Mouse (Mus musculus) embryonic facial prominence, embryonic 15.5 days (tissue): ENCODE measurements around the gene Gm30191. TPM values are rescaled to one million over a fixed set of nuclear protein-coding genes. Genes with fewer than 3 reads are reported as not detected.

ENCODE experiments used
- ATAC-seq: fragments of 200-750 bp; cut with Nextera tagmentation; 2 replicates; pipeline ENCODE4 v1.8.0; 2017; ENCODE audit warnings: low read depth, moderate TSS enrichment; ENCODE audit not compliant: insufficient number of reproducible peaks, low FRiP score, low TSS enrichment
- H3K27ac ChIP-seq: fragments of 300-500 bp; sonication (generic); replicated peaks from 2 replicates; pipeline ENCODE4 v1.5.1; 2015; ENCODE audit warnings: mild to moderate bottlenecking, inconsistent platforms
- H3K27me3 ChIP-seq: fragments of 300-500 bp; sonication (generic); 2 replicates; pipeline ENCODE4 v1.6.1; 2015; ENCODE audit warnings: inconsistent platforms
- H3K36me3 ChIP-seq: fragments of 300-500 bp; sonication (generic); 2 replicates; pipeline ENCODE4 v1.6.1; 2015; ENCODE audit warnings: mild to moderate bottlenecking, inconsistent platforms
- H3K4me1 ChIP-seq: fragments of 300-500 bp; sonication (generic); 2 replicates; pipeline ENCODE4 v1.6.1; 2015; ENCODE audit warnings: inconsistent platforms
- H3K4me2 ChIP-seq: fragments of 300-500 bp; sonication (generic); replicated peaks from 2 replicates; pipeline ENCODE4 v1.6.1; 2015; ENCODE audit warnings: mild to moderate bottlenecking, inconsistent platforms
- H3K4me3 ChIP-seq: fragments of 300-500 bp; sonication (generic); replicated peaks from 2 replicates; pipeline ENCODE4 v1.5.1; 2015; ENCODE audit warnings: mild to moderate bottlenecking, inconsistent platforms
- H3K9ac ChIP-seq: fragments of 300-500 bp; sonication (generic); 2 replicates; pipeline ENCODE4 v1.6.1; 2015; ENCODE audit warnings: inconsistent platforms
- H3K9me3 ChIP-seq: fragments of 300-500 bp; sonication (generic); replicated peaks from 2 replicates; pipeline ENCODE4 v1.6.1; 2016; ENCODE audit warnings: inconsistent platforms
- WGBS: fragments of 180-500 bp; shearing (Covaris S2); methylation state at CpG from one replicate; pipeline ENCODE4 v1.1.7; 2015; 5-methylcytosine and 5-hydroxymethylcytosine counted together
- polyA plus RNA-seq: library from polyadenylated mRNA; unstranded; fragments of >200 nt; fragmentation: Nextera tagmentation; extraction: Ambion mirVana; gene quantifications from 2 replicates; pipeline ENCODE4 v1.2.1, GENCODE M21; 2015

Gm30191 gene
- polyA plus RNA-seq, 1 experiment from 2014 or later: not detected

DNA sequence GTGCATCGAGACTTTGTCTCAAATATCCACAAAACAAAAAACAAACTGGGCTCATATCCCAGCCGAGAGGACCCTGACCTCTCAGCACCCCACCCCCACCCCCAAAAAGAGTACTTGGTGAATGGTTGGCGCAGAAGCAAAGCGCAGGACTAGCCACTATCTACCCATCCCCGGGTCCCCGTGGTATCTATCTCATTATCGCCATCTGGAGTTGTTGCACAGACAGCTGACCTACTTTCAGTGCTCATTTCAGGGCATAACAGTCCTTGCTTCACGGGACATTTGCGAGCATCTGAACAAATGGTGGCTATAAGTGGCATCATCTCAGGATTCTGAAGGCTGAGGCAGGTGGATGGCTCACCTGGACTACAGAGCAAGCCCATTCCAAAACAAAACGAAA, 8.0 kb upstream of the Gm30191 start:
- H3K27me3 ChIP-seq: peaks cover 14% of the 10 kb centered on the region
- no peaks in the 10 kb centered on the region for H3K36me3 ChIP-seq
- H3K4me1 ChIP-seq: peaks cover 14% of the 10 kb centered on the region
- no peak for ATAC-seq
- peak overlapping the region; percentile 53 for H3K4me2 ChIP-seq
- peak overlapping the region; percentile 38 for H3K4me3 ChIP-seq
- 13% methylated on average over 10 of the region's 10 CpGs for WGBS
- no peak overlapping the region for H3K9ac ChIP-seq
- no peaks in the 10 kb centered on the region for H3K9me3 ChIP-seq
- no peak overlapping the region for H3K27ac ChIP-seq

DNA sequence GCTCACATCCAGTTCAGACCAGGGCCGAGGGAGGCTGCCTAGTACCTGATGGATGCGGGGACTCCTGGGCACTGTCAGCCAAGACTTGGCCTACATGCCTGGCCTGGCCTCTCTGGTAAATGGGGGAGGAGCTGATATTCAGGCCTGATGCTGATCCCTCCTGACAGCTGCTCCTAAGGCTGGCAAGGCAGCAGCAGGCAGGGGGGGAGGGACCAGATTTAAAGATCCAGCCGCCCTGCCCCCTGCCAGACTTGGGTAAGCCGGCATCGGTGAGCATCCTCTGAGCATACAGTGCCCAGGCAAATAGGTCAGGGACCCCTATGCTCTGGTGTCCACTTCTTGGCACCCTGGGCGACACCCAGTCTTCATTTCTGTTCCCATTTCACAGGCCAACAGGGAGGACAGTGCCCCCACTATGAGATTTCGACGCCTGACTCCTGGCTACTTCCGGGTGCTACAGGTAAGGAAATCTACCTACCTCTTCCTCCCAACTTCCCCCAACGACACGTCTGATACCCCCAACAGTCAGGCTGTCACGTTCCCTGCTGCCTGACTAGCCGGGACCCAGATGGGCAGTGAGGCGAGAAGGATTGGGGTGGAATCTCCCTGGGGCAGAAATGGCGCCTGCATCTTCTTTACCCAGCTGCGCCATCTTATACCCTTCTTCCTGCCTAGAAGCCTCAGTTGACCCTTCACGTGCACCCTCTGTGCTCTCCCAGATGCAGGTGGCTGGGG, 3.1 kb upstream of the Gm30191 start, which contains the start of gene E130218I03Rik:
E130218I03Rik (plus strand) TSS at position 147 of the 735 bp plus-strand sequence.
- H3K9me3 ChIP-seq: no peaks in the 10 kb centered on the region
- H3K27ac ChIP-seq: no peak within 1 kb of the TSS
- no peak for ATAC-seq
- peak within 1 kb of the TSS; percentile 82 for H3K4me3 ChIP-seq
- no peaks in the 10 kb centered on the region for H3K36me3 ChIP-seq
- peaks cover 20% of the 10 kb centered on the region for H3K4me1 ChIP-seq
- no peak within 1 kb of the TSS for H3K9ac ChIP-seq
- peak within 1 kb of the TSS; percentile 88 for H3K4me2 ChIP-seq
- H3K27me3 ChIP-seq: peaks cover 21% of the 10 kb centered on the region
- 80% methylated on average over 17 of the region's 17 CpGs for WGBS

DNA sequence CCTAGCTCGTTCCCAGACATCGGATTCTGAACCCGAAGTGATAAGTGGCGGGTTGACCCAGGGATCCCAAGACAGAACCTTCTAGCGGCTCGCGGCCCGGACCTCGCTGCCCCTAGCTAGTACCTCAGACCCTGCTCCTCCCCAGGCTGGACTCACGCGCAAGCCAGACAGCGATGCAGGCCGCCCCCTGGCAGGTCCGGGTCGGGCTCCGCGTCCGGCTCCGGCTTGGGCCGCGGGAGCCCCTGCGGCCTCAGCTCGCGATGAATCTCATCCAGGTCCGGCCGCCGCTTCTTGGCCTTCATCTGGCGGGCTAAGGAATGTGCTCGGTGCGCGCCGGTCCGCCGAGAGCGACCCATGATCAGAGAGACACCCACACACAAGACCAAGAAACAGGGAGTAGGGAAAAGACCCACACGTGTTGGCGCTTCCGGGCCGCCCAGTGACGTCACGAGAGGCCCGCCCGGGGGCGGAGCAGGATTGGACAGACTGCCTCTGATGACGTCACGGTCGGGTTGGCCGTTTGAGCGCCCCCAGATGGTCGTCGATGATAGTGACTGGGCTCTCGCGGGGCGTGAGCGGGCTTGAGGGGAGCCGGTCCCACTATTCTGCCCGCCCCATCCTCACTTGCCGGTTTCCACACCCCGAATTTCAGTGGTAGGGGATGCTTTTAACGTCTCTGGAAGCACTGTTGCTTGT, 1.4 kb upstream of the Gm30191 start, which contains the start of gene Zfp593:
Zfp593 (minus strand) TSS at position 445 of the 696 bp plus-strand sequence.
- peak within 1 kb of the TSS; percentile 82 for H3K4me3 ChIP-seq
- H3K4me1 ChIP-seq: peaks cover 26% of the 10 kb centered on the region
- no peaks in the 10 kb centered on the region for H3K36me3 ChIP-seq
- no peak within 1 kb of the TSS for H3K27ac ChIP-seq
- H3K4me2 ChIP-seq: peak within 1 kb of the TSS; percentile 88
- under 1% methylated on average over 60 of the region's 60 CpGs for whole genome bisulfite sequencing
- peak within 1 kb of the TSS; percentile 73 for H3K9ac ChIP-seq
- H3K9me3 ChIP-seq: no peaks in the 10 kb centered on the region
- peak; percentile 79; the same call in 1 of the 2 replicates for ATAC-seq
- peaks cover 37% of the 10 kb centered on the region for H3K27me3 ChIP-seq

DNA sequence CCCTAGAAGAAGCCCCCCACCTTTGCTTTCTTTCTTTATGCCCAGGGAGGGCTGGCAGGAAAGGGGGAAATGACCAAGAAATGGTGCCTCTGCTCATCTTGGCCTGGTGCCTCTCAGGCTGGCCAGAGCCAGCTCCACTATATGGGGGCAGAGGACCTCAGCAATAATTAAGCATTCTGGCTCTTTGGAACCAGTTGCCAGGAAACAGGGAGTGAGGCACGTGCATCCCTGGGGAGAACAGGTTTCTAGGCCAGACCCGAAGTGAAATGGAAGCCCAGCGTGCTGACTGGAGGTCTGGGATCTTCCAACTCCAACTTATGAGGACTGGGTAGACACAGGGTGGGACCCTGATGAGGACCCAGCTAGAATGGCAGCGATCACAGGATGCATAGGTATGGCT, 479 bp upstream of the Gm30191 start:
- Histone ChIP-seq H3K4me2 (peak overlapping the region; percentile 88; the same call in 1 of the 2 replicates), H3K4me3 (no peak overlapping the region), H3K9me3 (no peaks in the 10 kb centered on the region), H3K27me3 (peaks cover 47% of the 10 kb centered on the region), H3K9ac (no peak overlapping the region), H3K36me3 (no peaks in the 10 kb centered on the region), H3K4me1 (peaks cover 36% of the 10 kb centered on the region), H3K27ac (no peak overlapping the region)
- 42% methylated on average over 4 of the region's 4 CpGs for WGBS
- ATAC-seq: no peak

DNA sequence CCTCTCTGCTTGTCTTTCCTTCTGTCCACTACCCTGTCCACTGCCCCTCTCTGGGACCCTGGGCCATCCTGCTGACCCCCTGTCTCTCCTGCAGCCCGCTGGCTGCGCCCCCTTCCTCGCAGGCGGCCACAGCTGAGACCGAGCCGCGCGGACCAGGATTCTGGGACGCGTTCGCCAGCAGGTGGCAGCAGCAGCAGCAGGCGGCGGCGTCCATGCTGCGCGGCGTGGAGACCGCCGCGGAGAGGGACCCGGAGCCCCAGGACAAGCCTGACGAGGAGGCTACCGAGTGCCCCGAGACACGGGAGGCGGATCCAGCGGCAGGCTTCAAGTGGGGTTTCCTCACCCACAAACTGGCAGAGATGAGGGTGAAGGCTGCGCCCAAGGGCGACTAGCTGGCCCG, 2.9 kb downstream of the Gm30191 start:
- Histone ChIP-seq H3K9ac (no peak overlapping the region), H3K27ac (no peak overlapping the region), H3K4me1 (peaks cover 54% of the 10 kb centered on the region), H3K4me3 (peak overlapping the region; percentile 48), H3K36me3 (no peaks in the 10 kb centered on the region), H3K27me3 (peaks cover 81% of the 10 kb centered on the region), H3K9me3 (no peaks in the 10 kb centered on the region), H3K4me2 (peak overlapping the region; percentile 90)
- WGBS: 2% methylated on average over 30 of the region's 30 CpGs
- peak; percentile 58; the same call in 1 of the 2 replicates for ATAC-seq

DNA sequence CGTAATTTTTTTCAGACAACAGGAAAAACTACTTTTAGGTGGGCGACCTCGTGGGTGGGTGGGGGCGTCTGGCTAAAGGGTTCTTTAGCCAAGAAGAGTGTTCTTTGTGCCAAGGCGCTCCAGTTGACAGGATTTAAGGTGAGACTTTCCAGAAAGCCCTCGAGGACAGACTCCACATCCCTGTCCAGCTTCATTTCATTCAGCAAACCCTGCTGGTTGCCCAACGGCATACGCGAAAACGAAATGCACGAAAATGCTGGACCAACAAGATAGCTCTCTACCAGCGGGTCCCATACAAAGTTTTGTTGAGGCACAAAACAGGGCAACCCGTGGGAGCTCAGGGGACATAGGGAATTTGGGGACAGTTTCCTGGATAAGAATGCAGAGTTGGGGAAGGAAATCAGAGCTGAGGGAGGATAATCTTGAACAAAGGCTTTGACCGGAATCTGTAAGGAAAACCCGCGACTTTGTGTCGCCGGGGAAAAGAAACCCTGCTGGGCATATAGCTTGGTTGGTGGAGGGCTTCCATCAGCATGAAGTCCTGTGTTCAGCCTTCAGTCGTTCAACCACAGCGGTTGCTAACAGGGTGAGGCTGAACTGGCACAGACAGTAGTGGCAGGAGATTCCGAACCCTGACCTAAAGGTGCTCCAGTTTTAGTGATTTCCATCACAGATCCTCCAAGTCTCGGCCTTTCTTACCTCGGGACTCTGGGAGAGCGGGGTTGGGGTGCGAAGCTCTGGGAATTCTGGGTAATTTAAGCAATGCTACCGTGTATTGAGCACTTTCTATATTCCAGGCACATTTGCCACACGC, 3.6 kb downstream of the Gm30191 start:
- H3K4me2 ChIP-seq: peak overlapping the region; percentile 90
- no peak overlapping the region for H3K9ac ChIP-seq
- peaks cover 87% of the 10 kb centered on the region for H3K27me3 ChIP-seq
- no peaks in the 10 kb centered on the region for H3K36me3 ChIP-seq
- peaks cover 53% of the 10 kb centered on the region for H3K4me1 ChIP-seq
- no peak overlapping the region for H3K27ac ChIP-seq
- ATAC-seq: no peak
- WGBS: 6% methylated on average over 27 of the region's 27 CpGs
- H3K9me3 ChIP-seq: no peaks in the 10 kb centered on the region
- H3K4me3 ChIP-seq: peak overlapping the region; percentile 48

DNA sequence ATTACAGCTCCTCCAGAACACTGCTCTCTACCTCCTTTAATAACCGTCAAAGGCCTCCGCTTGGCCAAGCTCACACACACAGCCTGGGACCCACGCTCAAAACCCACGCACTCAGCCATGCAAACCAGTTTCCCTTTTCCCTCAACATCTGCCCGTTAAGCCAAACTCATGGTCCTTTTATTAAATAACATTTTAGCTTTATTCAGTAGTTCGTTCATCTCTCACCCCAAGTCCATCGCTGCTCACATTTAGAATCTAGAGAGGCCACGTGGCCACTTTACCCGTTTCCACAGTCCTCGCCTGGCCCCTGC, 4.2 kb downstream of the Gm30191 start:
- no peak overlapping the region for H3K27ac ChIP-seq
- H3K4me3 ChIP-seq: peak overlapping the region; percentile 48
- H3K4me2 ChIP-seq: peak overlapping the region; percentile 90
- ATAC-seq: no peak
- peaks cover 49% of the 10 kb centered on the region for H3K4me1 ChIP-seq
- peaks cover 93% of the 10 kb centered on the region for H3K27me3 ChIP-seq
- no peaks in the 10 kb centered on the region for H3K9me3 ChIP-seq
- peak overlapping the region; percentile 27 for H3K9ac ChIP-seq
- WGBS: 13% methylated on average over 10 of the region's 10 CpGs
- no peaks in the 10 kb centered on the region for H3K36me3 ChIP-seq

DNA sequence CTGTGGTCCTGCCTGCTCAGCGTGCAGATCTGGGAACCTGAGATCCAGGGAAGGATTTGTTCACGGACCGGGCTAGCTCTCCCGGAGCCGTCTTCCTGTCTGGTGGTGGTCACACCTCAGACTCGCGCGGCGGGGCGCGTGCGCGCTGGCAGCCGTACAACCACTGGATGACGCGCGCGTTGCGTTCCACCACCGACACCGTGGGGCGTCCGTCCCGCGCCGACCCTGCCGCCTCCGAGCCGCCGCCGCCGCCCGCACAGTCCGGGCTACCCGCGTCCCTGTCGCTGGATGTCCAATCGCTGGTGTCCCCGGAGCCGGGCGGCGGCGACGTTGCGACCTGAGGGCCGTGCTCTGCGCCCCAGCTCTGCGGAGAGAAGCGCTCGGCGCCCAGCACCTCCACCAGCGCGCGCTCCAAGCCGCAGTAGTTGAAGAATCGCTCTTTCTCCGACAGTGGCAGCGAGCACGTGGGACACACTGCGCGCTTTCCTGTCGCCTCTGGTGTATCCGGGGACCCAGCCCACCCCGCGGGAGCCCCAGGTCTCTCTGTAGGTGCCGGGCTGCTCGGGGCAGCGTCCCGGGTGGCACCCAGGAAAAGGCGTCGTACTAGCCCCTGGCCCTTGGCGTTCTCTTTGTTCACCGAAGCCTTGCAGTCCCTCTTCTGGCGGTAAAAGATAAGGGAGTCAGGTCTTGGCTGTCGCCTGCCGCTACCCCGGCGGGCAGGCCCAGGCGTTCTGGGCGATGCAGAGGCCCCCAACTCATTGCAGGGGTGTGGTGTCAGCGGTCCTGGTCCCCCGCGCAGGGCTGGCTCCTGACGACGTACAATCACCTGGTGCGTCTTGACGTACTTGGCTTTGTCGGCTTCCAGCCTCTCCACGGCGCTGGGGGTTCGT, 4.8 kb downstream of the Gm30191 start:
- Histone ChIP-seq H3K27me3 (peaks cover 97% of the 10 kb centered on the region), H3K36me3 (no peaks in the 10 kb centered on the region), H3K9me3 (no peaks in the 10 kb centered on the region), H3K4me3 (peak overlapping the region; percentile 48), H3K27ac (no peak overlapping the region), H3K9ac (peak overlapping the region; percentile 27), H3K4me2 (peak overlapping the region; percentile 90), H3K4me1 (peaks cover 53% of the 10 kb centered on the region)
- under 1% methylated on average over 91 of the region's 91 CpGs for WGBS
- no peak for ATAC-seq

DNA sequence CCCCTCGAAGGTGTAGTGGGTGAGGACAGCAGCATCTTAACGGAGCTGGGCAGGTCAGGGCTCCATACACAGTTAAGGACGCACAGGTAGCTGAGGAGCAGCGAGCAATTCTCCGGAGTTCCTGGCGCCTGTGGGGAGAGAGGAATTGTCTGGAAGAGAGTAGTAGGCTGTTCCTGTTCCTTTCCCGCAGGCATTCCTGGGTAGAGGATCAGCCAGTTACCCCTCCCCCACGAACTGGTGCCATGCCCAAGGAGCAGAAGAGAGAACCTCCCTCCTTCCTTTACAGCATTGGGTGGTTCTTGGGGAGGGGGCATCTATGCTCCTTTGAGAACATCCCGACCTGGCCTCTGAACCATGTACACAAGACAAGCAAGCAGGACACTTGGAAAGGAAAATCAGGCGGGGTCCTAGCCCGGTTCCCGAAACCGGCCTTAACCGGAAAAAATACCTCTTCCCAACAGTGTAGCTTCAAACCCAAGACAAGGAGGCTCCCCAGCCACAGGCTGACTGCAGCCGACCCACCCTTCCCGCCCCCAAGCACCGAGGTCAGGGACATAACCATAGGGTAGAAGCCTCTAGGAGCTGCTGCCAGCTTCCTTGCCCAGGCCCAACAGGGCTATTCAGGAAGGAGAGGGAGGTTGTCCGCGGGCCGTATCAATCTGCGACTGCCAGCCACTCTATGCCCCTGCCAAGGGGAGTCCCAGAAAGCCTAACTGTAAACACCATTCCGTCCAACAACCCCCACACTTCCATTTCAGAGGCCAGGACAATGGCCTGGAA, 5.6 kb downstream of the Gm30191 start:
- 14% methylated on average over 22 of the region's 22 CpGs for WGBS
- Histone ChIP-seq H3K9ac (no peak overlapping the region), H3K27me3 (peaks cover 90% of the 10 kb centered on the region), H3K36me3 (no peaks in the 10 kb centered on the region), H3K9me3 (no peaks in the 10 kb centered on the region), H3K4me3 (peak overlapping the region; percentile 48), H3K4me1 (peaks cover 60% of the 10 kb centered on the region), H3K4me2 (peak overlapping the region; percentile 90), H3K27ac (no peak overlapping the region)
- ATAC-seq: no peak
